Mouse (Mus musculus) hematopoietic stem cell, adult 5-6 weeks (primary cell): Measurements from ENCODE around the gene Znfx1. TPM values are rescaled to one million over a fixed set of nuclear protein-coding genes. Genes with fewer than 3 reads are reported as not detected.
A peak's percentile ranks its signal among the peaks of the same experiment; 100 is the strongest.
"Not testable (repeated sequence)": the region's sequence is repeated elsewhere in the genome, so short reads cannot be mapped to it uniquely, and the experiment has no call there.

Experiments
- ATAC-seq, 2 experiments: fragments of 125-278 bp in 1 of 2; replicated peaks in 1 of 2; 2 replicates each; pipeline ENCODE4 v1.8.0; 2016 to 2017; ENCODE audit warnings: inconsistent platforms in 2 of 2, mild to moderate bottlenecking in 2 of 2, moderate number of reproducible peaks in 2 of 2, low read depth in 1 of 2, moderate TSS enrichment in 1 of 2; ENCODE audit not compliant: low FRiP score in 2 of 2, poor library complexity in 2 of 2, severe bottlenecking in 2 of 2, insufficient read depth in 1 of 2, low TSS enrichment in 1 of 2
- total RNA-seq: library from RNA; stranded (forward); fragments of 172-1452, 232-1000 nt; gene quantifications from 2 replicates; pipeline ENCODE4 v1.2.3, GENCODE M21; 2017

Gene Znfx1
- total RNA-seq, 1 experiment from 2014 or later = 24.9 TPM

DNA sequence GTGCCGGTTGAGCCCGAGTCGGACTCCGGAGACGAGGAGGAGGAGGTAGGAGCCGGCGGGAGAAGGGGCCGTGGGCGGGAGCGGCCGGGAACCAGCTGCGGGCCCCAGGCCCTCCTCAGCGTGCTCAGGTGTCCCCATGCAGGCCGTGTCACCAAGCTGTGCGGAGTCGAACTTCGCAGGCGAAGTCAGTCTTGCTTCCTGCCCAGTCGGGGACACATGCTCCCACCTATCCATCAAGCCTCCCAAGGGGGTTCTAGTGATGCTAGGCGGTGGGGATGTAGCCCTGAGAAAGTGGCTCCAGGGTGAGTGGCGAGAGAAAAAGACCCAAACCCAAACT, 47.5 kb downstream of the Znfx1 start:
- ATAC-seq = no peak

- ATAC-seq = peak; percentile 86 to 95
Measured at GRCm38 (mm10) chr2:167014702-167015381, 48.0 kb downstream of the Znfx1 start, which contains the start of gene Ddx27. Ddx27 (plus strand) TSS chr2:167015193.

- ATAC-seq = no peak
Measured at GRCm38 (mm10) chr2:167010546-167010945, 52.3 kb downstream of the Znfx1 start.

DNA sequence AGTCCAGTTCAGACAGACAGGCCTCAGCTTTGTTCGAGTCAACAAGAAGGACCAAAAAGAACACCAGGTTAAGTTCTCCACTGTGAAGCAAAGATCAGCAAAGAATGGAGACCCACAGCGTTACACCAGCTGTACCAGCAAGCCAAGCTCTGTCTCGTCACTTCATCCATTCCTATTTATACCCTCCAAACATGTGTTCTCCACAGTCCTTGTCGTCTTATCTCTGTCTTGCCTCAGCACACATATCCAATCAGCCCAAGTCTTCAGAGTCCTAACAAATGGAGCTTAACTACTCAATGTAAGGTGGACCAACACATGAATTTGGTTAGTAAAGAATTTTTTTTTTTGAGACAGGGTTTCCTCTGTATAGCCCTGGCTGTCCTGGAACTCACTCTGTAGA, 53.3 kb downstream of the Znfx1 start:
- ATAC-seq = no peak

DNA sequence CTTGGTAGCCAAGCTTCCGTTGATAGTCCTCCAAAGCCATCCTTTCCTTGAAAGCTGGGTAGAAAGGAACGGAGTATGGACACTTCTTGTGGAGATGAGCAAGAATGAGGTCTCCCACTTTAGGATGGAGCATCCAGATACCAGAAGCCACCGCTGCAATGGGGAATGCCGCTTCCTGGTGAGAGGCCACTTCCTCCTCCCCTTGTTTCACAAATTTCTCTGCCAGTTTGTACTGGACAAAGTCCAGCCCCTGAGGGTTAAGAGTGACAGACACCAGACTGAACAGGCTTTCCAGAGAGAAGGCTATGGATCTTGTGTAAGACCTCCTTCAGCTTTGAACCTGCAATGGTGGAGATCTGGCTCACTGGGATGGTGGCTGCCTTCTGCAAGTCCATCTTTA, 55.2 kb downstream of the Znfx1 start:
- ATAC-seq = not testable (repeated sequence)

DNA sequence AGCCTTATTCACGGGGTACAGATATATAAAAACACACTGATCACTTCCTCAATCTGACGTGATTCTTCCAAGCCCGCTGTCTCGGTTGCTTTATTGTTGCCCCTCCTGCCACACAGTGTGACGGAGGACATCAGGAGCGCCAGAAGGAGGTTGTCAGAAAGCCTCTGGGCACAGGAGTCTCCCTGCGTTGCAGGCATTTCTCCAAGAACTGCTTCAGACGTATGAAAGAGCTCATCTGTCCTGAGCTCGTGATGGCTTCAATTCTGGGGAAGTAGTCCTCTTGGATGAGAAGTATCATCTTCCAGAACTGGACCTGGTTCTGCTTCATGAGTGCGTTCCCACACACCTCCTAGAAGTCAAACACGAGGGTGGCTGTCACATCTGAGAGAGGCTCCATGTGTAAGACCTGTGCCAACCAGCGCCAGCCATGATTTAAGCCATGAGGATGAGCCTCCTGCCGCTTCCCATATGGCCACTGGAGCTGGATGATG, 55.8 kb downstream of the Znfx1 start:
- no peak for ATAC-seq

GRCm38 (mm10) chr2:167006355-167006754, 56.5 kb downstream of the Znfx1 start:
- no peak for ATAC-seq

- peak; percentile 80 to 86 for ATAC-seq
Measured at GRCm38 (mm10) chr2:167004099-167004854, 58.5 kb downstream of the Znfx1 start.

DNA sequence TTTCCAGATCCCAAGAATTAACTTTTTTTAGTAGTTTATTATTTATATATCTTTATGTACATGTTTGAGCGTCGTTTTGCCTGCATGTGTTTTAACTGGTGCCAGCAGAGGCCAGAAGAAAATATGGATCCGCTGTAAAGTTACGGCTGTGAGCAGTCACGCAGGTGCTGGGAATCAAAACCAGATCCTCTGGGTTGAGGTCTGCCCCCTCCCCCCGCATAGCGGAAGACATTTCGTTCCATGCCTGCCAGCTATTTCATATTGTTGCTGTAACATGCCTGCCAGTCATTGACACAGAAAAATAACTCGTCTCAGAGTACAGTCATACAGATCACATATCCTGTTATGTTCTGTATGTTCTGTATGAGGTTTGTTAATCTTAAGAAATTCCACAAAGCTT, 61.3 kb downstream of the Znfx1 start:
- ATAC-seq = no peak

GRCm38 (mm10) chr2:166996533-166996894, 66.3 kb downstream of the Znfx1 start:
- ATAC-seq = peak; percentile 15 to 26; a peak in 3 of 4 replicates

DNA sequence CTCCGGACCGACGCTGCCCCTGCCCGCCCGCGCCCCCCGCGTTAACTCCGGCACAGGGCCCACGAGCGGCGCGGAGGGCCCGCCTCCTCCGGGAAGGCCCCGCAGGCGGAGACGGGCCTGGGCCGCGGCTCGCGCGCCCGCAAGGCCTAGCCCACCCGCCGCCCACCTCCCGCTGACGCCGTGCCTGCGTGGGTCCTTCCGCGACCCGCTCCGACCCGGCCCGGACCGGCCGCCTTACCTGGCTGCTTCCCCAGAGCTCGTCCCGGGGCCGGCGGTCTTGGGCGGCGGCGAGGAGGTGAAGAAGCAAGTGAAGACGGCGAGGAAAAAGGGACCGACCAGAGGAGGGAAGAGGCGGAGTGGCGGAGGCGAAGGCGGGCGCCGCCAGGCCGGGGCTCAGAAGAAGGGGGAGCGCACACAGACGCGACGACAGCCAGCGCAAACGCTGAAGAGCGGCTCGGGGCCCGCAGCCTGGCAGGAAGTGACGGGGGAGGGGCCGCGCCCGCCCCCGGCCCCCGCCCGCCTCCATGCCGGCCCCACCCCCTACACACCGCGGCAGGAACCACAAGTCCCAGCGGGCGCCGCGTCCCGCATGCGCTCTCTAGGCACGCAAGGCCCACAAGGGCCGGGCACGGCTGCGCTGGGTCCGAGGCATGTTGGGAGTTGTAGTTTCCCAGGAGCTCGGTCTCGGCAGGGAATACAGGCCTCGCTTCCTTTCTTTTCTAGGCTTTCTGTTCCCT, 66.9 kb downstream of the Znfx1 start, which contains the start of gene Stau1:
Gene Stau1, minus strand, starts transcription at position 504 of the 737 bp plus-strand sequence.
- peak; percentile 91 to 94 for ATAC-seq

- peak; percentile 10 to 24; a peak in 1 of 4 replicates for ATAC-seq
Measured at GRCm38 (mm10) chr2:166995021-166995795, 67.6 kb downstream of the Znfx1 start.

- ATAC-seq = no peak
Measured at GRCm38 (mm10) chr2:166991945-166992344, 70.9 kb downstream of the Znfx1 start.

GRCm38 (mm10) chr2:166990861-166991260, 72.0 kb downstream of the Znfx1 start:
- no peak for ATAC-seq
